Mouse (Mus musculus) intestine, embryonic 14.5 days (tissue): Measurements from ENCODE around the gene Lonrf2. TPM values are rescaled to one million over a fixed set of nuclear protein-coding genes. Genes with fewer than 3 reads are reported as not detected.

Source experiments
- ATAC-seq: fragments of 200-750 bp; cut with Nextera tagmentation; replicated peaks from 2 replicates; pipeline ENCODE4 v1.8.0; 2017; ENCODE audit warnings: low read depth, moderate number of reproducible peaks, moderate TSS enrichment, moderate library complexity; ENCODE audit not compliant: low FRiP score, low TSS enrichment
- DNase-seq: peaks from one replicate; pipeline ENCODE4 v3.0.0-alpha.2; 2018; ENCODE audit warnings: low spot score
- H3K27ac ChIP-seq: fragments of 300-500 bp; sonication (generic); 2 replicates; pipeline ENCODE4 v1.5.1; 2014; ENCODE audit warnings: low read depth, mild to moderate bottlenecking, control low read depth
- H3K27me3 ChIP-seq: fragments of 300-500 bp; sonication (generic); replicated peaks from 2 replicates; pipeline ENCODE4 v1.6.1; 2014; ENCODE audit warnings: low read length, control low read depth; ENCODE audit not compliant: control insufficient read depth, insufficient read depth
- H3K36me3 ChIP-seq: fragments of 300-500 bp; sonication (generic); 2 replicates; pipeline ENCODE4 v1.6.1; 2014; ENCODE audit warnings: low read length, control low read depth; ENCODE audit not compliant: control insufficient read depth, insufficient read depth
- H3K4me1 ChIP-seq: fragments of 300-500 bp; sonication (generic); replicated peaks from 2 replicates; pipeline ENCODE4 v1.6.1; 2014; ENCODE audit warnings: low read length, control low read depth, mixed read lengths; ENCODE audit not compliant: control insufficient read depth, insufficient read depth
- H3K4me2 ChIP-seq: fragments of 300-500 bp; sonication (generic); 2 replicates; pipeline ENCODE4 v1.6.1; 2014; ENCODE audit warnings: low read length
- H3K4me3 ChIP-seq: fragments of 300-500 bp; sonication (generic); 2 replicates; pipeline ENCODE4 v1.5.1; 2014; ENCODE audit warnings: low read depth, low read length, control low read depth, mixed read lengths
- H3K9ac ChIP-seq: fragments of 300-500 bp; sonication (generic); 2 replicates; pipeline ENCODE4 v1.6.1; 2014; ENCODE audit warnings: mild to moderate bottlenecking, low read length
- H3K9me3 ChIP-seq: fragments of 300-500 bp; sonication (generic); 2 replicates; pipeline ENCODE4 v1.6.1; 2016; ENCODE audit warnings: low read length, control low read depth; ENCODE audit not compliant: control insufficient read depth
- WGBS: fragments of 180-500 bp; shearing (Covaris S2); extraction: QIAGEN DNeasy Blood & Tissue Kit; methylation state at CpG from one replicate; pipeline ENCODE4 v1.1.7; 2014; 5-methylcytosine and 5-hydroxymethylcytosine counted together
- polyA plus RNA-seq: library from polyadenylated mRNA; unstranded; fragments of >200 nt; fragmentation: Nextera tagmentation; extraction: Ambion mirVana; gene quantifications from 2 replicates; pipeline ENCODE4 v1.2.1, GENCODE M21; 2014

Gene Lonrf2
- polyA plus RNA-seq, 1 experiment from 2014 or later = 2.5 TPM

DNA sequence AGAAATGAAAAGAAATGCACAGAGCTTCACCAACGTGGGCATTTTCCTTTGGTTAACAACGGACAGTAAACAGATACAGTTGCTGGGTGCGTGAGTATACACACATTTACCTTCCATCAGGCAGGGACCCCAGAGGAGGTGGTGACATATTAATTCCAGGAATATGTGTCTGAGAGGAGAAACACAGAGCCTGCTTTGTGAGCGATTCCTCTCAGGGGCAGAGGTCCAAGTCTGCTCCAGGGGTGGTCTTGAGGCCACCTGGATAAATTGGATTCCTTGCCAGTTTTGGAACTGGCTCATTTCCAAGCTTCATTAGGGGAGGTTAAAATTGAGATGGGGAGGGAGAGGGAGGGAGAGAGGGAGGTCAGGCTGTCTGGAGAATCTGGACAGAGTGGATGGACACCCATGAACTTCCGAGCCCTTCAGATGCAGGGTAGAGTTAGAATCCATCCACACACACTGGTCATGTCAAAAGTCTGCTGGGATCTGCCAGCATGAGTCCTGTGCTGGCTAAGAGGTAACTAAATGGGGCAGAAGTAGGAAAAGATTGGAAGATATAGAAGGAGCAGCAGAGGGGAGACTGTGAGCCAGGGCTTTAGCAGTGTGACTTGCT, 78.6 kb downstream of the Lonrf2 start:
- DNase-seq (no peak), ATAC-seq (no peak)
- 0 out of 2 replicates have a peak overlapping the region, but pooled peaks have one; percentile 11 for H3K27ac ChIP-seq
- peaks cover 6% of the 10 kb centered on the region; the same call in 1 of the 2 replicates for H3K4me1 ChIP-seq
- H3K27me3 ChIP-seq = no peaks in the 10 kb centered on the region
- no peaks in the 10 kb centered on the region for H3K36me3 ChIP-seq
- WGBS = 48% methylated on average over 5 of the region's 5 CpGs
- H3K9ac ChIP-seq = no peak overlapping the region
- H3K9me3 ChIP-seq = 0 out of 2 replicates have a peak, but pooled peaks cover 2% of the 10 kb centered on the region
- H3K4me3 ChIP-seq = no peak overlapping the region
- H3K4me2 ChIP-seq = no peak overlapping the region

DNA sequence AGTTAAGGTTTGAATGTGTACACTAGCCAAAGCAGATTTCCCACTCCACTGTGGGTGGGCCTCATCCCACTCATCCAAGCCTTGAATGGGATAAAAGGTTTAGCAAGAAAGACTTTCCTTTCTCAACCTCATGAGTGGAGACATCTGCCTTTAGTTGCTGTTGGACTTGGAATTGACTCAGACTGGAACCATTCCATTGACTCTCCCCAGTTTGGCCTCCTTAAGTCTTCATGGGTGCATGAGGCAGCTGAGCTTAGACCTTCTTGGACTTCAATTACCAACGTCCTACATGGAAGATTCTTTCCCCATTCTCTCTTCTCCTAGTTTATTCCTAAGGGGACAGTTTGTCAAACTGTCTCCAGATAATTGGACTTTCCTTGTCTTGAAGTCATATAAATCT, 92.6 kb downstream of the Lonrf2 start:
- no peak overlapping the region for H3K4me3 ChIP-seq
- WGBS = 60% methylated on average over 1 of the region's 1 CpGs
- no peak overlapping the region for H3K9ac ChIP-seq
- no peak overlapping the region for H3K27ac ChIP-seq
- ATAC-seq = no peak
- no peak for DNase-seq
- no peaks in the 10 kb centered on the region for H3K9me3 ChIP-seq
- H3K4me2 ChIP-seq = no peak overlapping the region
- no peaks in the 10 kb centered on the region for H3K4me1 ChIP-seq
- H3K36me3 ChIP-seq = no peaks in the 10 kb centered on the region
- H3K27me3 ChIP-seq = no peaks in the 10 kb centered on the region

Other genes with a start within 250 kb of the Lonrf2 start
- 7.6 and 8.6 TPM in 2 replicates for gene Aff3, start 171.8 kb downstream of the Lonrf2 start, polyA plus RNA-seq
- gene Chst10, start 61.5 kb upstream of the Lonrf2 start, polyA plus RNA-seq = 6.2 and 6.4 TPM in 2 replicates
- gene Nms, start 102.4 kb upstream of the Lonrf2 start, polyA plus RNA-seq = not detected in 2 replicates
- gene Pdcl3, start 148.9 kb upstream of the Lonrf2 start, polyA plus RNA-seq = 140 and 160 TPM in 2 replicates